Mouse (Mus musculus): ENCODE data around the gene Mmp10. TPM values are rescaled to one million over a fixed set of nuclear protein-coding genes. Genes with fewer than 3 reads are reported as not detected.
A peak's percentile ranks its signal among the peaks of the same experiment; 100 is the strongest.

Mmp10 gene
- total and polyA plus RNA-seq, 2 experiments from 2014 or later = not detected

DNA sequence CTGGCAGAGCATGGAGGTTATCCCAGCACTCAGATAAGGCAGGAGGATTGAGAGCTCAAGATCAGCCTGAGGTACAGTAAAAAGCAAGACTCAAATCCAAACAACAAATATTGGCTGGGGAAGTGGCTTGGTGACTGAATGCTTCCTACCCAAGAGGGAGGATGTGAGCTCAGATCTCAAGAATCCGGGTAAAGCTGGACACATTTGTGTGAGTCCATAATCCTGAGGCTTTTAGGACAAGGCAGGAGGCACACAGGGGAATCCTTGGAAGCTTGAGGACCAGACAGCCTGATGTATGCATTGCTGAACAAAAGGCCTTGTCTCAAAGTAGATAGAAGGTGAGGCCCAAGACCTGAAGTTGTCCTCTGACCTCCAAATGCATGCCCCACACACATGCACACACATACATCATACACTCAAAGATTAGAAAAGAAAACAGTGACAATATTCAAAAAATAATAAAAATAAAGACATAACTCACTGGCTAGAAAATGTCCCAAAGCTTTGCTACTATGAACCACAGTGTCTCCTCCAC is 42.8 kb downstream of the Mmp10 start:
- no peaks in the 10 kb centered on the region for H3K4me1 ChIP-seq (ENCODE audit: control insufficient read depth, insufficient read depth)
- WGBS = 43% methylated on average over 1 of the region's 1 CpGs
- H3K9ac ChIP-seq (replicated peaks; ENCODE audit: low read depth, low read length) = no peak overlapping the region
- no peaks in the 10 kb centered on the region for H3K27me3 ChIP-seq (ENCODE audit: control insufficient read depth, insufficient read depth, low read length)
- H3K36me3 ChIP-seq (replicated peaks; ENCODE audit: control insufficient read depth, insufficient read depth, low read length) = no peaks in the 10 kb centered on the region
- no peak for TF ChIP-seq EP300 (IDR thresholded peaks at IDR 0.05; ENCODE audit: low read depth)
- TF ChIP-seq CTCF (IDR thresholded peaks at IDR 0.05; ENCODE audit: low read depth) = no peak
- H3K27ac ChIP-seq (ENCODE audit: low read depth) = no peak overlapping the region
- H3K9me3 ChIP-seq (replicated peaks; ENCODE audit: control insufficient read depth, low read length) = no peaks in the 10 kb centered on the region
- ATAC-seq (ENCODE audit: insufficient read depth, low read depth) (peak; percentile 53), DNase-seq (ENCODE audit: low spot score) (no peak)
- H3K4me3 ChIP-seq (ENCODE audit: low read depth, low read length) = no peak overlapping the region
- H3K4me2 ChIP-seq (ENCODE audit: low read depth, low read length) = no peak overlapping the region

GRCm38 (mm10) chr9:7545471-7545870 is 43.3 kb downstream of the Mmp10 start:
- Histone ChIP-seq H3K36me3 (replicated peaks; ENCODE audit: control insufficient read depth, insufficient read depth, low read length) (no peaks in the 10 kb centered on the region), H3K4me3 (ENCODE audit: low read depth, low read length) (no peak overlapping the region), H3K4me1 (ENCODE audit: control insufficient read depth, insufficient read depth) (no peaks in the 10 kb centered on the region), H3K9ac (replicated peaks; ENCODE audit: low read depth, low read length) (no peak overlapping the region), H3K4me2 (ENCODE audit: low read depth, low read length) (no peak overlapping the region), H3K27ac (ENCODE audit: low read depth) (no peak overlapping the region), H3K9me3 (replicated peaks; ENCODE audit: control insufficient read depth, low read length) (no peaks in the 10 kb centered on the region), H3K27me3 (ENCODE audit: control insufficient read depth, insufficient read depth, low read length) (no peaks in the 10 kb centered on the region)
- 28% methylated on average over 1 of the region's 1 CpGs for WGBS
- TF ChIP-seq CTCF (IDR thresholded peaks at IDR 0.05; ENCODE audit: low read depth) (no peak), EP300 (IDR thresholded peaks at IDR 0.05; ENCODE audit: low read depth) (no peak)
- DNase-seq (ENCODE audit: low spot score) (peak; percentile 27), ATAC-seq (ENCODE audit: insufficient read depth, low read depth) (peak; percentile 83)

GRCm38 (mm10) chr9:7545920-7546319 is 43.8 kb downstream of the Mmp10 start:
- TF ChIP-seq CTCF (IDR thresholded peaks at IDR 0.05; ENCODE audit: low read depth) = no peak
- no peak for TF ChIP-seq EP300 (IDR thresholded peaks at IDR 0.05; ENCODE audit: low read depth)
- no peaks in the 10 kb centered on the region for H3K36me3 ChIP-seq (replicated peaks; ENCODE audit: control insufficient read depth, insufficient read depth, low read length)
- no peak overlapping the region for H3K27ac ChIP-seq (ENCODE audit: low read depth)
- H3K4me1 ChIP-seq (ENCODE audit: control insufficient read depth, insufficient read depth) = no peaks in the 10 kb centered on the region
- ATAC-seq (ENCODE audit: insufficient read depth, low read depth) (no peak), DNase-seq (ENCODE audit: low spot score) (no peak)
- H3K4me3 ChIP-seq (ENCODE audit: low read depth, low read length) = no peak overlapping the region
- no peak overlapping the region for H3K9ac ChIP-seq (replicated peaks; ENCODE audit: low read depth, low read length)
- WGBS = 73% methylated on average over 7 of the region's 7 CpGs
- no peak overlapping the region for H3K4me2 ChIP-seq (ENCODE audit: low read depth, low read length)
- H3K27me3 ChIP-seq (ENCODE audit: control insufficient read depth, insufficient read depth, low read length) = no peaks in the 10 kb centered on the region
- no peaks in the 10 kb centered on the region for H3K9me3 ChIP-seq (replicated peaks; ENCODE audit: control insufficient read depth, low read length)

GRCm38 (mm10) chr9:7551943-7552342 is 49.8 kb downstream of the Mmp10 start:
- Histone ChIP-seq H3K4me3 (ENCODE audit: low read depth, low read length) (no peak overlapping the region), H3K36me3 (replicated peaks; ENCODE audit: control insufficient read depth, insufficient read depth, low read length) (no peaks in the 10 kb centered on the region), H3K4me1 (ENCODE audit: control insufficient read depth, insufficient read depth) (no peaks in the 10 kb centered on the region), H3K4me2 (ENCODE audit: low read depth, low read length) (no peak overlapping the region), H3K27ac (ENCODE audit: low read depth) (no peak overlapping the region), H3K9me3 (replicated peaks; ENCODE audit: control insufficient read depth, low read length) (no peaks in the 10 kb centered on the region), H3K27me3 (ENCODE audit: control insufficient read depth, insufficient read depth, low read length) (no peaks in the 10 kb centered on the region), H3K9ac (replicated peaks; ENCODE audit: low read depth, low read length) (no peak overlapping the region)
- ATAC-seq (ENCODE audit: insufficient read depth, low read depth) (no peak), DNase-seq (ENCODE audit: low spot score) (no peak)
- no peak for TF ChIP-seq CTCF (IDR thresholded peaks at IDR 0.05; ENCODE audit: low read depth)
- no peak for TF ChIP-seq EP300 (IDR thresholded peaks at IDR 0.05; ENCODE audit: low read depth)

GRCm38 (mm10) chr9:7553536-7553935 is 51.4 kb downstream of the Mmp10 start:
- H3K27ac ChIP-seq (ENCODE audit: low read depth) = no peak overlapping the region
- H3K4me3 ChIP-seq (ENCODE audit: low read depth, low read length) = no peak overlapping the region
- no peak overlapping the region for H3K9ac ChIP-seq (replicated peaks; ENCODE audit: low read depth, low read length)
- 59% methylated on average over 3 of the region's 3 CpGs for WGBS
- DNase-seq (ENCODE audit: low spot score) (no peak), ATAC-seq (ENCODE audit: insufficient read depth, low read depth) (no peak)
- H3K36me3 ChIP-seq (replicated peaks; ENCODE audit: control insufficient read depth, insufficient read depth, low read length) = no peaks in the 10 kb centered on the region
- H3K27me3 ChIP-seq (ENCODE audit: control insufficient read depth, insufficient read depth, low read length) = no peaks in the 10 kb centered on the region
- H3K4me1 ChIP-seq (ENCODE audit: control insufficient read depth, insufficient read depth) = no peaks in the 10 kb centered on the region
- TF ChIP-seq CTCF (IDR thresholded peaks at IDR 0.05; ENCODE audit: low read depth) (no peak), EP300 (IDR thresholded peaks at IDR 0.05; ENCODE audit: low read depth) (no peak)
- no peak overlapping the region for H3K4me2 ChIP-seq (ENCODE audit: low read depth, low read length)
- no peaks in the 10 kb centered on the region for H3K9me3 ChIP-seq (replicated peaks; ENCODE audit: control insufficient read depth, low read length)

GRCm38 (mm10) chr9:7554382-7554781 is 52.2 kb downstream of the Mmp10 start:
- ATAC-seq (ENCODE audit: insufficient read depth, low read depth) (no peak), DNase-seq (ENCODE audit: low spot score) (no peak)
- Histone ChIP-seq H3K27me3 (ENCODE audit: control insufficient read depth, insufficient read depth, low read length) (no peaks in the 10 kb centered on the region), H3K4me3 (ENCODE audit: low read depth, low read length) (no peak overlapping the region), H3K27ac (ENCODE audit: low read depth) (no peak overlapping the region), H3K36me3 (replicated peaks; ENCODE audit: control insufficient read depth, insufficient read depth, low read length) (no peaks in the 10 kb centered on the region), H3K4me2 (ENCODE audit: low read depth, low read length) (no peak overlapping the region), H3K9me3 (replicated peaks; ENCODE audit: control insufficient read depth, low read length) (no peaks in the 10 kb centered on the region), H3K4me1 (ENCODE audit: control insufficient read depth, insufficient read depth) (no peaks in the 10 kb centered on the region), H3K9ac (replicated peaks; ENCODE audit: low read depth, low read length) (no peak overlapping the region)
- 38% methylated on average over 3 of the region's 3 CpGs for WGBS
- TF ChIP-seq EP300 (IDR thresholded peaks at IDR 0.05; ENCODE audit: low read depth) = no peak
- peak; percentile 52 for TF ChIP-seq CTCF (IDR thresholded peaks at IDR 0.05; ENCODE audit: low read depth)

Data from heart, postnatal 0 days (tissue).